Mouse (Mus musculus): ENCODE measurements around the gene Krt78.

Krt78 gene

DNA sequence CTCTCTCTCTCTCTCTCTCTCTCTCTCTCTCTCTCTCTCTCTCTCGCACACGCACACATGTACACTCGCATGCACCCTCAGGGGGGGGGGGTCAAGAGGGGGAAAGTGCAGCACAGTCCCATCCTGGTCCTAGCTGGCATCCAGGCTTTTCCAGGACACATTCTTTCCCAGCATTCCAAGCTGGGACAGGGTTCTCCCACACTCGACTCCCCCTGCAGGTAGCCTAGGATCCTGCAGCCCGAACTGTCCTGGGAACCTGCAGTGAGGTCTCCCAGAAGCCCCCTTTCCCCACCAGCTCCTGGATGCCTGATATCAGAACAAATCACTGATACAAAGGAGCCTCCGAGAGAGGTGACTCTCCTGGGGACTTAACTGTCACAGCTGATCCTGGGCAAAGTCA is 16.4 kb upstream of the Krt78 start:
- DNase-seq, result peak; percentile 77

DNA sequence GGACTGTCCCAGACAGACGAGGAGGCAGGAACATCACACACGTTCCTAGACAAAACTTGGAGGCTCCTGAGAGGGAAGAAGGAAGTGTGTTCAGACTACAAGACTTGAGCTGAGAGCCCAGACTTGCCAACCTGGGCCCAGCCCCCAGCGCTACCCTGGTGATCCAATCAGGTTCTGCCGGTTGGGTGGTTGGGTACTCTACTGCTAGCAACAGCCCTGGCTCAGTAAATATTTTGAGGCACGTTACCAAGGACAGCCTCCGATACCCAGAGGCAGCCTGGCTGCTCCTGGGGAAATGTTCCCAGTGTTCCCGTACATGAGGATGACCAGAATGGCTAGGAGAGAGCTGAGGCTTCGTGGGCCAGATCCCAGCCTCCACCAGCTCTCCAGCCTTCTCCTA is 12.7 kb upstream of the Krt78 start:
- DNase-seq, result peak; percentile 66

DNA sequence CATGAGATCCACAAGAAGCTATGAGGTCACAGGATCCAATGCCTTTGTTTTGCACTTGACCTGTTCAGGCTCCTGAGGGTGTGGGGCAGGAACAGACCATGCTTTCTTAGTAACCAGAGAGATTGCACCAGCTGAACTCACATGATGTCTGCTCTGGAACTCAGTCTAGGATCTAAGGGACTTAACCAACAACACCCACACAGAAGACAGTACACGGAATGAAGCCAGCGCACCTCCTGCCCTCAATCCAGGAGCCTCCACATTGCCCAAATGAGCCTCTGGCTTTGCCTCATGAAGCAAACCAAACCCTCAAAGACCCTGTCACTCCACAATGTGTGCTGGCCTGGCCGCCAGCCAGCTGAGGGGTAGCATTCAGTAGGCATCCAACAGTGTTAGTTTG is 4.8 kb upstream of the Krt78 start:
- no peak for DNase-seq

DNA sequence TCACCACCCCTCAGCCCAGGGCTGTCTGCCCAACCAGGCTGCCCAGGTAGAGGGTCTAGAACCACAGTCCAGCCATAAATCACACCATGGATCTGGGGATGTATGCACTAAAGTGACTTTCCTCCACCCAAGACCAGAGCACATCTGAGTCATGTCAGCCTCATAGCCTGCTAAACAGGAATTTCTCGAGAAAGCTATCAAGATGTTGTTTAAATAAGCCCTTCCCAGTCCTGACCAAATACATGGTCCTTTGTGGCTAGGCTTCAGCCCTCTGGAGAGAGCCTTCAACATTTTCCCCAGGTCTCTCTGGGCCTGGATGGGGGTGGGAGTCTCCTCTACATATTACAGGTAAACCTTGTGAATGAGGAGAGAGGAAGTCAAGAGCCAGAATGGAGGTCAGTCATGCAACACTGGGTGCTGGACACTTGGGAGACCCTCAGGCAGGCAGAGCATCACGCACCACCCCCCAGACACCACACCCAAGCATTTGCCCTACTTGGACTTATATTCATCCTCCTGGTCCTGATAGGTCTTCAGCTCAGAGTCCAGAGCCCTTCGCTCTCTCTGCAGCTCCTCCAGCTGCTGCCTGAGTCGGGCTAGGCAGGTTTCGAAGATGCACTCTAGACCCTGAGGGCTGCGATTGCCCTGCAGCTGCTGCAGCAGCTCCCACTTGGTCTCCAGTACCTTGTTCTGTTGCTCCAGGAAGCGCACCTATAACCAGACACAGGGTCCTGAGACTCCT is 1.2 kb downstream of the Krt78 start:
- no peak for DNase-seq

DNA sequence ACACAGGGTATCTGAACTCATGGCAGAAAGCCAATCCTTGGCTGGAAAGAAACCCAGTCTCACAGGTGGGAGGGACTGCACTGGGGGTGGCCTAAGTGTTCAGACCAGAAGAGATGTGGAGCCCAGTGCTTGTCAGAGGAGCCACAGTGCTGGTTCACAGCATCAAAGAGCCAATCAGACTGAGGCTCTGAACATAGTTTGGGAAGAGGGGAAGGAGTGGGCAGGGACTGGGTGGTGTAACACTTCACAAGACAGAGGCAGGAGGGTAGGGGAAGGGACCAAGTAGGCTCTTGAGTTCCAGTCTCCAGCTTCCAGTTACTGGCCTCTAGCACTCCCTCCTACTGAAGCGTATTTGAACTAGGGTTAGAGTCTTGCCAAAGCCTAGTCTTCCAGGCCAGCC is 8.7 kb downstream of the Krt78 start:
- no peak for DNase-seq

DNA sequence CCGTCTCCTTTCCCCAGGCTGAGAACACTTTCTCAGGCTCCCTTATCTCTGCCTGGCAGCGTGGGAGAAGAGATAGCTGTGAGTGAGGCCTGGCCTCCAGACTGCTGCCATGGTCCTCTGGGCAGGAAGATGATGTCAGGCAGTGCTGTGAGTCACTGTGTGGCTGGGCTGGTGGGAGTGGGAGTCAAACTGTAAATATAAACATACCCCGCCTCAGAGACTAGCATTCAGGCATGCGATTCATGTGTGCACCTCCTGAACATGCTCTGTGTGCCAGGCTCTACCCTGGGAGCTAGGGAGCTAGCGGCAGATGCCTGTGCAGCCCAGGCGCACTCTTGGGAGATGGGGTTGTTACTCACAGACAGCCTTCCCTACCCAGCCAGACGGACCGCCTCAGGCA is 12.1 kb downstream of the Krt78 start:
- peak; percentile 19 for DNase-seq

DNA sequence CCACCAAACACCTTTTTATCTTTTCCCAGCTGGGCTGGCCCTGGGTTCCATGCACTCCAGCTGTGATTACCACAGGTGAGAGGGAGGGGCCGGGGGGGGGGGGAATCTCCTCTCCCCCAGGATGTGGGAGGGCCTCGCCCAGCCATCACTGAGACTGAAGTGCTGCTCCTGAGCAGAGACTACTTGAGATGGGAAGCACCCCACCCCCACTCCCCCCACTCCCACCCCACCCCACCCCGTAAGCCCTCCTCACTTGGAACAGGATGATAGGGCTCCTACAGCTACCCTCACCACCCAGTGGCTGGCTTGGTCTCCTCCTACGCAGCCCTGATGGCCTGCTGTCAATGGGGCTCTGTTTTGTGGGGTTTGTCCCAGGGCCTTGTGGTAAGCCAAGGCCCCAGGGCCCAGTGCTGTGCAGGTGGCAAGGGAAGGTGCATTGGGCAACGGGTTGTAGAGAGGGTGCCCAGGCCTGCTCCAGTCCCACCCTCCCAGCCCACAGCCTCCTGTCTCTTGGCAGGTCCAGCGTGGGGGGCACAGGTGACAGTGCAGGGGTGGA is 13.7 kb downstream of the Krt78 start, which contains the start of gene Krt79:
Krt79 (minus strand) TSS at position 51 of the 556 bp plus-strand sequence.
- DNase-seq, result no peak

DNA sequence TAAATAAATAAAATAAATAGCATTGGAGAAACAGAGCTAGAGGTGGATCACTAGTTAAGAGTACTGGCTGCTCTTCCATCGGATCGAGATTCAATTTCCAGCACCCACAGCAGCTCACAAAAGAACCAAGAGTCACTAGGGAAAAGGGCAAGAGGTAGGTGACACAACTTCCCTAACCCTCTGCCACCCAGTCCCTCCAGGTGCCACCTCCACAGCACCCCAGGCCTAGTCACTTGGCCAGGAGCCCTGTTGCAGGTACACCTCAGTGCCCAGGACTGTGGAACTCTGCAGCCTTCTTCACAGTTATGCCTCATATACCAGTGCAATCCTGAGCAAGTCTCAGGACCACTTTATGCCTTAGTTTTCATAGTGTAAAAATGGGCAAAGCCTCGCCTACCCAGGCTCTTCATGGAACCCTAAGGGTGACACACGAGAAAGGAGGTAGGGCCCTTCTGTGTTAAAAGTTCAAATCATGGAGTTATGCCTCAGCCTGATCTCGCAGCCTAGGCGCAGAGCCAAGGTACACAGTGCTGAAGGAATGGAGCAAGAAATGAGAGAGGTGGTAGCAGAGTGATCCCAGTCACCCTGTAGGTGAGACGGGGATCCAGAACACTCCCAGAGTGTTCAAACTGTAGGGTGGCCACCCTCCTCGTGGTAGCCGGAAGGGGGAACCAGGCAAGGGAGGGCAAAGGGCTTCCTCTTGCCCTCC is 15.3 kb downstream of the Krt78 start:
- no peak for DNase-seq

DNA sequence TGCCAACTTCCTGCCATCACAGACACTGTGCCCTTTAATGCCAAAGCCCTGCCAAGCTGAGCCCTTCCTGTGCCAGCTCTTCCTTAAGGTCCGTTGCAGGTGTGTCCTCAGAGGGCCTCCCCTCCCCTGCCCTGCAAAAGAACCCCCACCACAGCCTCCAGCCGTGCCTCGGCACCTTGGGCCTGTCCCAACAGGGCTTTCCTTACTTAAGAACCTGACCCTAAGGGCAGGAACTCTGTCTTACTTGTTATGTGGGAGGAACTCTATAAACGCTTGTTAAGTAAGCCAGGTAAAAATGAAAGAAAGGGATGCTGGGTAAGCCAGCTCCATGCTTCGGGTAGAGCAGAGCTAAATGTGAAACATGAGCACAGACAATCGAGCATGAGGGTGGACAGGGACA is 21.1 kb downstream of the Krt78 start:
- no peak for DNase-seq

DNA sequence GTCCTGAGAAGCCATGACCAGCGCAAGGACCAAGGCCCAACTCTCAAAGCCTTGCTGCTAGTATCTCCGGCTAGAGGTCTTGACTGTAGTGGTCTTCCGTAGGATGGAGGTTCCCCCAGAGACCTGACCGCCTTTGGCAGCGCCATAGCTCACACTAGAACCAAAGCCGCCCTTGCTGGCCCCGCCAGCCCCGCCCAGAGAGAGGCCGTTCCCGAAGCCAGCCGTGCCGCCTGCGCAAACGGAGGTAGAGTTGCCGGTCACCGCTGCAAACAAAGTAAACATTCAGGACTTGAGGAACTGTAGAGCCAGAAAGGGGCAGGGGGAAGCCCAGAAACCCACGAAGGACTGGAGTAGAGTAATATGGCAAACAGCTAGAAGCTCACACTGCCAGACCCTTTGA is 24.4 kb downstream of the Krt78 start:
- peak; percentile 44 for DNase-seq

DNA sequence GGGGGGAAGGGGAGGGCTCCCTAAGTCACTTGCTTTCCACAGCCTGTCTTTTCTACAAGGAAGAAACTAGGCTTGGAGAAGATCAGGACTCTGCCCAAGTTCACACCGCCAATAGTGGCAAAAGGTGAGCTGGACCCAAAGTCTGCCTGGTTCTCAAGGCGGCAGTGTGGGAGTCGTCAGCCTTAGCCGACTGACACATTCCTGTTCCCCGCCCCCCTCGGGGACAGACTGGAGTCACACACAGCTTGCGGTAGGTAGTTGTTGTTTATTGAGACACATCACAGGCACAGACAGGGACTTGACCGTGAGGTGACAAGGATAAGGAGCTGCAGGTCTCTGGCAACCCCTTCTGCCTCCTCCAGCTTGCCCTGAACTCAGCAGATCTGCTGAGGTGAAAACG is 25.0 kb downstream of the Krt78 start:
- DNase-seq, result no peak

DNA sequence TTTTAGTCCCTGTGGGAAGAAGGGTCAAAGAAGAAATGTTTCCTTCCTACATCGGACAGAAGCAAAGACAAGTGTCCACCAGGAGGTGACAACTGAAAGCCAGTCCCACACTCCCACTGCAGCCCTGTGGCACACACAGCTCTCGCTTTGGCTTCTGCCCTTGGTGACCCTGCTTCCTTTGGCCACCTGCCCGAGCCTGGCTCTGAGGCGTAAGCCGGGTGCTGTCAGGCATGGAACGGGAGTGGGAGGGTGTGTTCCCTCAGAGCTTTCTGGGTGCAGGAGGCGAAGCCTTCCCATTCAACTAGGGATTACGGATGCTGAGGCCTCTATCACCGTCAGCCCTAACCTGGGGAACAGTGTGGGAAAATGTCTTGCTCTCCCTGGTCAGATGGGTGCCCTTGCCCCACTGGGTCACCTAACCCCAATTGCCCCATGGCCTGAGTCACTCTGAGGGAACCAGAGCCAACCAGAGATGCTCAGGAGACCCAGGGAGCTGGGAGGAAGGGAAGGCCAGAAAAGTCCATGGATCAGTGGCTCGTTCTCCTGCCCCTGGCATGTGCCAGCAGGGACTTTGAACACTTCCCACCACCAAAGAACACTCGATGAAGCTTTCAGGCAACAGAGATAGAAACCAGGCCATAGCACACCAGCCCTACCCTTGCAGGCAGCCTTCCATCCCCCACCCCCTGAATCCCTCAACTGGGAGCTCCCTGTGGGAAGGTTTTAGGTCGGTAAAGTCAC is 26.6 kb downstream of the Krt78 start:
- DNase-seq, result no peak

DNA sequence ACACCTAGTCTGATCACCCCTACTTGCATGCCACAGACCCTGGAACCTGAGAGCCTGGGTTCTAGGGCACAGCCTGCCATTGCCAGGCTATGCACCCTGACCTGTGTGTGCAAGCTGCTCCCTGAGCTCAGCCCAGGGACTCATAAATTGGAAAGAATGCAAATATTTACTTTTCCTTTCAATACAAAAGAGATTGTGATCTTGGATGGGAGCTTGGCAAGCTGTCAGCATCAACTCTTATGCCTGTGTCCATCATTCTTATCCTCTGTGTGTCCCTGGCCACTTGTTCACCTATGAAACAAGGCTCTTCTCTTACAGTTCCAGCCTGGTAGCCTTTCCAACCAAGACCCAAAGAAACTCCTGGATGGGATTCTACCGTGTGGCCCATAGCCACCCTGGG is 29.0 kb downstream of the Krt78 start:
- DNase-seq, result no peak

DNA sequence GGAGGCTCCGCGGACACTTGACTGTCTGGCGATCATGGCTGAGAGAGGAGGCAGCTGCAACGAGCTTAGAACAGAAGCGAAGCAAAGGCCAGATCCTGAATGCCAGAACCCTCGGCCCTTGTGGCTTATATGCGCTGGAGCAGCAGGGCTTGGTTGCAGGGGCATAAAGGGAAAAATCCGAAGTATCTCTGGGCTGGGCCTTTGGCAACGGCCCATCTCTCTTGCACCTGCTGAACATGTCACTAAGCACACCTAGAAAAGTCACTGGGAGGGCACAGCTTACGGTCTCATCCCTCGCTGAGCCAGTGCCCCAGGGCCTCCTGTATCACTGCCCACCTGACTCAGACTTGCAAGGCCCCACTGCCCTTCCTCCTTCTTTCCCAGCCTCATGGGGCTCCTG is 29.5 kb downstream of the Krt78 start, which contains the start of gene Krt4:
Krt4 (minus strand) TSS at position 101 of the 400 bp plus-strand sequence.
- no peak for DNase-seq

DNA sequence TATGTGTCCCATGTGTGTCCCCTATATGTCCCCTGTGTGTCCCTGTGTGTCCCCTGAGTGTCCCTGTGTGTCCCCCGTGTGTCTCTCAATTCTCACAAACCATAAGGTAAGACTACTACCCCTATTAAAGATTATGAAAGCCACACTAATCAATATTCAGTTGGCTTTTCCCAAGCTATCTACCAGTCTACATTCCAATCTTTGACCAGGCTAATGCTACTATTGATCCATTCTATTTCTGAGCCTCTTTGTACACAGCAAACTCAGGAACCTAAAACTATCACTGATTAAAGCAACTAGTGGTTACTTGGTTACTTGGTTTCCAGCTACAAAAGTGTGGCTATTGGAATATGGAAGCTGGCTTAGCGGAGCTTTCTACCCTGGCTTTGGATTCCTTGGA is 31.8 kb downstream of the Krt78 start:
- no peak for DNase-seq

DNA sequence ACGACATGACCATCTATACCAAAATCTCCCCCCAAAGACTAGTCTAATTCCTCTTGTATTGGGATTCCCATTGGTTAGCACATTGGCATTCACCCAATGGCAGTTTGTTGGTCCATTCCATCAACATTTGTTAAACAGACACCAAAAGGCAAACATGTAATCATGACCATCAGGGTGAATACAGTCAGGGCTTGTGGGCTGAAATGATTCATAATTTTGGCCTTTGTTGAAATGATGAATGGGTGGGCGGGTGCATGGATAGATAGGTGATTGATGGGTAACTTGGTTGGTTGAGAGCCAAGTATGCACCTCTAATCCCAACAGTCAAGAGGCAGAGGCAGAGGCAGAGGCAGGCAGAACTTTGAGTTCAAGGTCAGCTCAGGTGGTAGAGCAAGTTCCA is 38.0 kb downstream of the Krt78 start:
- no peak for DNase-seq

DNA sequence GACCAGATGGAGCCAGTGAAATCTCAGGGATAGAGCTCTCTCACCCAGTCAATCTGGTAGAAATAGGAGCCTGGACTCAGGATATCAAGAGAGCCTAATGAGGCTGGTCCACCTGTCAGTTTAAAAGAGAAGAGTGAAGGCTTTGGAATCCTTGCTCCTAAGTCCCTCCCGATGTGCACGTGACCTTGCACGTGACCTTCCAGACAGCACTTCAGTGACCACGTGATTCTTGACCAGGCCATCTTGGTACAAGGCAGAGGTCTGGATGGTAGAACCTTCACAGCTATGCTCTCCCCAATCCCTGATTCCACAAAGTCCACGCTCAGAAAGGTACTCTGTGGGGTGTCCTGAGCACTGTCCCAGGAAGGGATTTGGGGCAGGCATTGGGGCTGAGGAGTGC is 49.2 kb downstream of the Krt78 start:
- DNase-seq, result no peak

DNA sequence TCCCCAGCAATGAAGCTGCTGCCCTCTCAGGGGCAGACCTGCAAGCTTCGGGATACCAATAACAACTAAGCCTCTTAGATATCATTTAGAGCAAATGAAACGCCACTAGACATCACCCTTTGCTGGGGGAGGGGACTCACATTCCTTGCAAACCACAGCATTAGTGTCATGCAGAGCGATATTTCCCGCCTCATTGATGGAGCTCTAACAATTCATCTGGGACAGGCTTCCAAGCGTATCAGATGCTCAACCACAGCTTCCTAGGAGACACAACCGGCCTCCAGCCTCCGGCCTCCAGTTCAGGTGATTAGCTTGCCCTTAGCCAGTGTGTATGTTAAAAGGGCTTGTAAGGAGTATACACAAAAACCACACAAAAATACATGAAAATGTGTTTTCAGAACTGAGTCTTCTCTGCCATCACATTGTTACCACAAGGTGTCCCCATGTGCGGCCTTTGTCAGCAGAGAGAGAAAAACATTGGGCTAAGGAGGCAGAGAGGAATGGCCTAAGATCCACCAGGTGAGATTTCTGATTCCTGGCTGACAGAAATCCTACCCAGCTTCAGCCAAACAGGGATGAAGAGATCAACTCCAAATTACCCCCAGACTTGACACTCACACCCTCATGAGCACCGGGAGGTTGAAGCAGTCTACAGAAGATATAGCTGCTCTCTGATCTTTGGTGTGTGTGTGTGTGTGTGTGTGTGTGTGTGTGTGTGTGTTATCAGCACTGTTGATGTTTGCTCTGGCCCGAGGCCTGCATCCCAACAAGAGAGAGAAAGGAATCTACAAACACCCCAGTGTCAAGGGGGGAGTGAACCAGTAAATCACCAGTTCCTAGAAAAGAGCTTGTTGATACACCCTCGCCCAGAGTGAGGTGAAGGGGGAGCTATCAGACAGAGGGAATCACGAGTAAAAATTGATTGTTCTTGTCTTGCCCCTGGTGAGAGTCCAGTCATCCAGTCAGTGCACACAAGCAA is 51.6 kb downstream of the Krt78 start:
- DNase-seq, result peak; percentile 12
